Mouse (Mus musculus) midbrain, embryonic 15.5 days (tissue): ENCODE results near the gene Gm21293. TPM values are rescaled to one million over a fixed set of nuclear protein-coding genes. Genes with fewer than 3 reads are reported as not detected.
"Not testable (repeated sequence)": the region's sequence is repeated elsewhere in the genome, so short reads cannot be mapped to it uniquely, and the experiment has no call there.

Experiments used
- ATAC-seq: fragments of 200-750 bp; cut with Nextera tagmentation; replicated peaks from 2 replicates; pipeline ENCODE4 v1.8.0; 2017; ENCODE audit warnings: moderate TSS enrichment
- H3K27ac ChIP-seq: fragments of 300-500 bp; sonication (generic); 2 replicates; pipeline ENCODE4 v1.5.1; 2015; ENCODE audit warnings: mild to moderate bottlenecking, inconsistent platforms
- H3K27me3 ChIP-seq: fragments of 300-500 bp; sonication (generic); replicated peaks from 2 replicates; pipeline ENCODE4 v1.6.1; 2015; ENCODE audit warnings: inconsistent platforms
- H3K36me3 ChIP-seq: fragments of 300-500 bp; sonication (generic); replicated peaks from 2 replicates; pipeline ENCODE4 v1.6.1; 2015; ENCODE audit warnings: inconsistent platforms
- H3K4me1 ChIP-seq: fragments of 300-500 bp; sonication (generic); 2 replicates; pipeline ENCODE4 v1.6.1; 2015; ENCODE audit warnings: inconsistent platforms
- H3K4me2 ChIP-seq: fragments of 300-500 bp; sonication (generic); 2 replicates; pipeline ENCODE4 v1.6.1; 2015; ENCODE audit warnings: inconsistent platforms, mild to moderate bottlenecking, moderate library complexity
- H3K4me3 ChIP-seq: fragments of 300-500 bp; sonication (generic); 2 replicates; pipeline ENCODE4 v1.5.1; 2015; ENCODE audit warnings: mild to moderate bottlenecking, inconsistent platforms
- H3K9ac ChIP-seq: fragments of 300-500 bp; sonication (generic); 2 replicates; pipeline ENCODE4 v1.6.1; 2015; ENCODE audit warnings: mild to moderate bottlenecking, inconsistent platforms
- H3K9me3 ChIP-seq: fragments of 300-500 bp; sonication (generic); 2 replicates; pipeline ENCODE4 v1.6.1; 2016; ENCODE audit warnings: inconsistent platforms
- WGBS: fragments of 180-500 bp; shearing (Covaris S2); methylation state at CpG from one replicate; pipeline ENCODE4 v1.1.7; 2015; ENCODE audit warnings: mixed read lengths; 5-methylcytosine and 5-hydroxymethylcytosine counted together
- polyA plus RNA-seq: library from polyadenylated mRNA; unstranded; fragments of >200 nt; fragmentation: Nextera tagmentation; extraction: Ambion mirVana; gene quantifications from 2 replicates; pipeline ENCODE4 v1.2.1, GENCODE M21; 2015

Gm21293 gene
- not detected in 2 replicates for polyA plus RNA-seq

DNA sequence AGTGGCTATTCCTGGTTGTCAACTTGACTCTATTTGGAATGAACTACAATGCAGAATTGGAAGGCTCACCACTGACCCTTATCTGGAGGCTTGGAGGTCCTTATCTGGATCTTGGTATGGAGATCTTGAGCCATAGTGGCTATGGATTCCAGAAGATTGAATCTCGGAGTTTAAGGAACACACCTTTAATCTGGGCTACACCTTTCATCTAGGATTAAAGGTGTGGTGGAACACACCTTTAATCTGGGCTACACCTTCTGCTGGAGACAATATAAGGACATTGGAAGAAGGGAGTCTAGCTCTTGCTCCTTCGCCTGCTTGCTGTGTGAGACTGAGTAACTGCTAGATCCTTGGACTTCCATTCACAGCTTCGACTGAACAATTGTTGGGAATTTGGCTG, at the start of gene Gm21293:
TSS of gene Gm21293 (plus strand) at position 301 of the 400 bp plus-strand sequence.
- not testable (repeated sequence) for H3K4me3 ChIP-seq, H3K4me1 ChIP-seq, ATAC-seq, H3K9ac ChIP-seq, H3K27ac ChIP-seq, H3K36me3 ChIP-seq, H3K27me3 ChIP-seq, H3K4me2 ChIP-seq, H3K9me3 ChIP-seq
- WGBS, result no CpG with 5 or more reads among the region's 3 CpGs

DNA sequence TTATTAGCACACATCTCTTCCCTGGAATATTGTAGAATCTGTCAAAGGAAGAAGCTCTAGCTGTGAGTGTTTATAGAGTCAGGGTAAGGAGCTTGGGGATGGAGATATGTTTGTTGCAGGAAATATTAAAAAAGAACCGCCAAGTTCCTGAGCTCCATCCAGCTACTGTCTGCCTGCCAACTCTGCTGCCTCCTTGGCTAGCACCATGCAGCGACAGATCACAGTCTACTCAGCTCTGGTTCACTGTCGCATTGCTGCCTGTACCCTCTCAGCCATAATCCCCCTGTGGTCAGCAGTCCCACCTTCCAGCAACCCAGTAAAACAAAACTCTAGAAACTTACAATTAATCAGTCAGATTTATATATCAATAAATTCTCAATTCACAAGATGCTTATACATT, 32.7 kb upstream of the Gm21293 start:
- Histone ChIP-seq H3K9me3 (no peaks in the 10 kb centered on the region), H3K4me1 (no peaks in the 10 kb centered on the region), H3K4me2 (no peak overlapping the region), H3K4me3 (no peak overlapping the region), H3K36me3 (no peaks in the 10 kb centered on the region), H3K9ac (no peak overlapping the region), H3K27ac (no peak overlapping the region), H3K27me3 (no peaks in the 10 kb centered on the region)
- WGBS, result 68% methylated on average over 3 of the region's 3 CpGs
- ATAC-seq, result no peak

- no peaks in the 10 kb centered on the region for H3K9me3 ChIP-seq
Observed at GRCm38 (mm10) chr10:104118312-104118711, 24.5 kb upstream of the Gm21293 start.

DNA sequence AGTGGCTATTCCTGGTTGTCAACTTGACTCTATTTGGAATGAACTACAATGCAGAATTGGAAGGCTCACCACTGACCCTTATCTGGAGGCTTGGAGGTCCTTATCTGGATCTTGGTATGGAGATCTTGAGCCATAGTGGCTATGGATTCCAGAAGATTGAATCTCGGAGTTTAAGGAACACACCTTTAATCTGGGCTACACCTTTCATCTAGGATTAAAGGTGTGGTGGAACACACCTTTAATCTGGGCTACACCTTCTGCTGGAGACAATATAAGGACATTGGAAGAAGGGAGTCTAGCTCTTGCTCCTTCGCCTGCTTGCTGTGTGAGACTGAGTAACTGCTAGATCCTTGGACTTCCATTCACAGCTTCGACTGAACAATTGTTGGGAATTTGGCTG, 8.4 kb downstream of the Gm21293 start, which contains the start of gene Gm6763:
TSS of gene Gm6763 (plus strand) at position 301 of the 400 bp plus-strand sequence.
- H3K4me3 ChIP-seq, result not testable (repeated sequence)

More at GRCm38 (mm10) chr10:104118312-104118711, 24.5 kb upstream of the Gm21293 start:
- Histone ChIP-seq H3K4me1 (no peaks in the 10 kb centered on the region), H3K4me3 (no peak overlapping the region), H3K36me3 (no peaks in the 10 kb centered on the region), H3K4me2 (no peak overlapping the region), H3K9ac (no peak overlapping the region), H3K27me3 (no peaks in the 10 kb centered on the region), H3K27ac (no peak overlapping the region)
- 82% methylated on average over 2 of the region's 2 CpGs for WGBS
- no peak for ATAC-seq

DNA sequence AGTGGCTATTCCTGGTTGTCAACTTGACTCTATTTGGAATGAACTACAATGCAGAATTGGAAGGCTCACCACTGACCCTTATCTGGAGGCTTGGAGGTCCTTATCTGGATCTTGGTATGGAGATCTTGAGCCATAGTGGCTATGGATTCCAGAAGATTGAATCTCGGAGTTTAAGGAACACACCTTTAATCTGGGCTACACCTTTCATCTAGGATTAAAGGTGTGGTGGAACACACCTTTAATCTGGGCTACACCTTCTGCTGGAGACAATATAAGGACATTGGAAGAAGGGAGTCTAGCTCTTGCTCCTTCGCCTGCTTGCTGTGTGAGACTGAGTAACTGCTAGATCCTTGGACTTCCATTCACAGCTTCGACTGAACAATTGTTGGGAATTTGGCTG, 16.9 kb downstream of the Gm21293 start, which contains the start of gene Gm8764:
TSS of gene Gm8764 (plus strand) at position 301 of the 400 bp plus-strand sequence.
- not testable (repeated sequence) for H3K4me3 ChIP-seq, H3K9ac ChIP-seq, H3K4me1 ChIP-seq, H3K9me3 ChIP-seq, ATAC-seq, H3K36me3 ChIP-seq, H3K27me3 ChIP-seq, H3K4me2 ChIP-seq, H3K27ac ChIP-seq
- no CpG with 5 or more reads among the region's 3 CpGs for WGBS

More for the DNA sequence above, 8.4 kb downstream of the Gm21293 start, which contains the start of gene Gm6763:
- H3K9me3 ChIP-seq, H3K36me3 ChIP-seq, H3K4me1 ChIP-seq, H3K4me2 ChIP-seq, H3K27me3 ChIP-seq, H3K9ac ChIP-seq, ATAC-seq, H3K27ac ChIP-seq: not testable (repeated sequence)
- no CpG with 5 or more reads among the region's 3 CpGs for WGBS

DNA sequence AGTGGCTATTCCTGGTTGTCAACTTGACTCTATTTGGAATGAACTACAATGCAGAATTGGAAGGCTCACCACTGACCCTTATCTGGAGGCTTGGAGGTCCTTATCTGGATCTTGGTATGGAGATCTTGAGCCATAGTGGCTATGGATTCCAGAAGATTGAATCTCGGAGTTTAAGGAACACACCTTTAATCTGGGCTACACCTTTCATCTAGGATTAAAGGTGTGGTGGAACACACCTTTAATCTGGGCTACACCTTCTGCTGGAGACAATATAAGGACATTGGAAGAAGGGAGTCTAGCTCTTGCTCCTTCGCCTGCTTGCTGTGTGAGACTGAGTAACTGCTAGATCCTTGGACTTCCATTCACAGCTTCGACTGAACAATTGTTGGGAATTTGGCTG, 25.4 kb downstream of the Gm21293 start, which contains the start of gene Gm21304:
TSS of gene Gm21304 (plus strand) at position 301 of the 400 bp plus-strand sequence.
- no CpG with 5 or more reads among the region's 3 CpGs for WGBS
- not testable (repeated sequence) for H3K4me3 ChIP-seq, H3K27me3 ChIP-seq

GRCm38 (mm10) chr10:104176724-104177123, 33.9 kb downstream of the Gm21293 start, which contains the start of gene Gm21312:
TSS of gene Gm21312 (plus strand) at chr10:104177024.
- no CpG with 5 or more reads among the region's 3 CpGs for WGBS
- not testable (repeated sequence) for ATAC-seq, H3K27me3 ChIP-seq, H3K27ac ChIP-seq, H3K9ac ChIP-seq, H3K36me3 ChIP-seq, H3K4me1 ChIP-seq, H3K4me2 ChIP-seq, H3K9me3 ChIP-seq, H3K4me3 ChIP-seq

More for the DNA sequence above, 25.4 kb downstream of the Gm21293 start, which contains the start of gene Gm21304:
- H3K9ac ChIP-seq, H3K4me1 ChIP-seq, H3K9me3 ChIP-seq, H3K4me2 ChIP-seq, ATAC-seq, H3K36me3 ChIP-seq, H3K27ac ChIP-seq: not testable (repeated sequence)

DNA sequence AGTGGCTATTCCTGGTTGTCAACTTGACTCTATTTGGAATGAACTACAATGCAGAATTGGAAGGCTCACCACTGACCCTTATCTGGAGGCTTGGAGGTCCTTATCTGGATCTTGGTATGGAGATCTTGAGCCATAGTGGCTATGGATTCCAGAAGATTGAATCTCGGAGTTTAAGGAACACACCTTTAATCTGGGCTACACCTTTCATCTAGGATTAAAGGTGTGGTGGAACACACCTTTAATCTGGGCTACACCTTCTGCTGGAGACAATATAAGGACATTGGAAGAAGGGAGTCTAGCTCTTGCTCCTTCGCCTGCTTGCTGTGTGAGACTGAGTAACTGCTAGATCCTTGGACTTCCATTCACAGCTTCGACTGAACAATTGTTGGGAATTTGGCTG, 42.4 kb downstream of the Gm21293 start, which contains the start of gene Gm20765:
TSS of gene Gm20765 (plus strand) at position 301 of the 400 bp plus-strand sequence.
- not testable (repeated sequence) for H3K4me2 ChIP-seq, ATAC-seq, H3K27me3 ChIP-seq, H3K36me3 ChIP-seq, H3K4me3 ChIP-seq, H3K9me3 ChIP-seq, H3K4me1 ChIP-seq, H3K9ac ChIP-seq, H3K27ac ChIP-seq
- WGBS, result no CpG with 5 or more reads among the region's 3 CpGs

DNA sequence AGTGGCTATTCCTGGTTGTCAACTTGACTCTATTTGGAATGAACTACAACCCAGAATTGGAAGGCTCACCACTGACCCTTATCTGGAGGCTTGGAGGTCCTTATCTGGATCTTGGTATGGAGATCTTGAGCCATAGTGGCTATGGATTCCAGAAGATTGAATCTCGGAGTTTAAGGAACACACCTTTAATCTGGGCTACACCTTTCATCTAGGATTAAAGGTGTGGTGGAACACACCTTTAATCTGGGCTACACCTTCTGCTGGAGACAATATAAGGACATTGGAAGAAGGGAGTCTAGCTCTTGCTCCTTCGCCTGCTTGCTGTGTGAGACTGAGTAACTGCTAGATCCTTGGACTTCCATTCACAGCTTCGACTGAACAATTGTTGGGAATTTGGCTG, 51.0 kb downstream of the Gm21293 start, which contains the start of gene Gm4340:
TSS of gene Gm4340 (plus strand) at position 301 of the 400 bp plus-strand sequence.
- H3K9ac ChIP-seq, H3K27me3 ChIP-seq, H3K9me3 ChIP-seq, H3K4me3 ChIP-seq, H3K27ac ChIP-seq, H3K4me1 ChIP-seq, ATAC-seq, H3K36me3 ChIP-seq, H3K4me2 ChIP-seq: not testable (repeated sequence)
- no CpG with 5 or more reads among the region's 3 CpGs for WGBS

Other genes with a start within 250 kb of the Gm21293 start
- gene Gm6763, start 8.5 kb downstream of the Gm21293 start, polyA plus RNA-seq, result not detected in 2 replicates
- not detected in 2 replicates for gene Gm8764, start 17.0 kb downstream of the Gm21293 start, polyA plus RNA-seq
- gene Gm21304, start 25.5 kb downstream of the Gm21293 start, polyA plus RNA-seq, result not detected in 2 replicates
- not detected in 2 replicates for gene Gm21312, start 34.0 kb downstream of the Gm21293 start, polyA plus RNA-seq
- not detected in 2 replicates for gene Gm20765, start 42.5 kb downstream of the Gm21293 start, polyA plus RNA-seq
- gene Gm4340, start 51.1 kb downstream of the Gm21293 start, polyA plus RNA-seq, result not detected in 2 replicates